Mouse (Mus musculus) MEL (cell line): ENCODE results near the gene Nsg2. TPM values are rescaled to one million over a fixed set of nuclear protein-coding genes. Genes with fewer than 3 reads are reported as not detected.

Experiments used
- DNase-seq: peaks from one replicate; pipeline ENCODE4 v3.0.0; 2011; ENCODE audit warnings: low read depth, low spot score
- H3K27ac ChIP-seq: 2 replicates; pipeline ENCODE4 v1.5.1; 2012; ENCODE audit warnings: low read depth, mild to moderate bottlenecking, control low read depth, low read length, moderate library complexity; ENCODE audit not compliant: control insufficient read depth
- H3K27me3 ChIP-seq, 2 experiments: fragments of 150-350 bp in 1 of 2; sonication (generic) in 1 of 2; 2 replicates each; pipeline ENCODE4 v1.6.1; 2012; ENCODE audit warnings: low read length in 2 of 2, mild to moderate bottlenecking in 2 of 2, improper control_type of control experiment in 1 of 2, moderate library complexity in 1 of 2; ENCODE audit not compliant: insufficient read depth in 2 of 2, control insufficient read depth in 1 of 2
- H3K36me3 ChIP-seq, 2 experiments: 2 replicates each; pipeline ENCODE4 v1.6.1; 2012 to 2014; ENCODE audit warnings: low read length in 2 of 2, improper control_type of control experiment in 1 of 2, inconsistent platforms in 1 of 2, mild to moderate bottlenecking in 1 of 2; ENCODE audit not compliant: insufficient read depth in 2 of 2, control insufficient read depth in 1 of 2
- H3K4me1 ChIP-seq, 2 experiments: fragments of 150-350 bp in 1 of 2; sonication (generic) in 1 of 2; 2 replicates each; pipeline ENCODE4 v1.6.1; 2012; ENCODE audit warnings: low read length in 2 of 2, improper control_type of control experiment in 1 of 2, mild to moderate bottlenecking in 1 of 2; ENCODE audit not compliant: insufficient read depth in 2 of 2, control insufficient read depth in 1 of 2
- H3K4me3 ChIP-seq, 2 experiments: fragments of 150-350 bp in 1 of 2; sonication (generic) in 1 of 2; 2 replicates each; pipeline ENCODE4 v1.5.1; 2012; ENCODE audit warnings: low read depth in 2 of 2, low read length in 2 of 2, mild to moderate bottlenecking in 2 of 2, moderate library complexity in 2 of 2, control low read depth in 1 of 2, improper control_type of control experiment in 1 of 2; ENCODE audit not compliant: control insufficient read depth in 1 of 2, insufficient read depth in 1 of 2
- H3K79me2 ChIP-seq: 2 replicates; pipeline ENCODE4 v1.6.1; 2012; ENCODE audit warnings: mild to moderate bottlenecking, low read length, moderate library complexity; ENCODE audit not compliant: control insufficient read depth, poor library complexity, insufficient read depth
- H3K9ac ChIP-seq: 2 replicates; pipeline ENCODE4 v1.6.1; 2012; ENCODE audit warnings: low read depth, mild to moderate bottlenecking, control low read depth, low read length, moderate library complexity; ENCODE audit not compliant: control insufficient read depth, poor library complexity, severe bottlenecking
- H3K9me3 ChIP-seq: fragments of 150-350 bp; sonication (generic); replicated peaks from 2 replicates; pipeline ENCODE4 v1.6.1; 2012; ENCODE audit warnings: mild to moderate bottlenecking, low read length, improper control_type of control experiment, moderate library complexity; ENCODE audit not compliant: insufficient read depth
- E2F4 ChIP-seq: IDR thresholded peaks from 2 replicates; pipeline ENCODE4 v1.6.1; 2011; ENCODE audit warnings: low read depth, low read length, improper control_type of control experiment, borderline replicate concordance
- ELF1 ChIP-seq: IDR thresholded peaks from 2 replicates; pipeline ENCODE4 v1.6.1; 2014; ENCODE audit warnings: low read depth, mild to moderate bottlenecking, inconsistent platforms, low read length, improper control_type of control experiment, moderate library complexity
- EP300 ChIP-seq, 2 experiments: IDR thresholded peaks; 2 replicates each; pipeline ENCODE4 v1.6.1; 2011; ENCODE audit warnings: improper control_type of control experiment in 2 of 2, low read length in 2 of 2, low read depth in 1 of 2, mild to moderate bottlenecking in 1 of 2
- POLR2AphosphoS2 ChIP-seq: IDR thresholded peaks from 2 replicates; pipeline ENCODE4 v1.6.1; 2011; ENCODE audit warnings: low read length, improper control_type of control experiment
- POLR2AphosphoS5 ChIP-seq: IDR thresholded peaks from 2 replicates; pipeline ENCODE4 v1.6.1; 2012; ENCODE audit warnings: low read depth, borderline replicate concordance, mild to moderate bottlenecking, inconsistent platforms, low read length, moderate library complexity, mixed read lengths
- RCOR1 ChIP-seq: IDR thresholded peaks from 2 replicates; pipeline ENCODE4 v1.6.1; 2012; ENCODE audit warnings: low read depth, mild to moderate bottlenecking, inconsistent platforms, low read length, improper control_type of control experiment
- TCF12 ChIP-seq: IDR thresholded peaks from 2 replicates; pipeline ENCODE4 v1.6.1; 2014; ENCODE audit warnings: low read depth, mild to moderate bottlenecking, inconsistent platforms, low read length, improper control_type of control experiment, moderate library complexity
- USF1 ChIP-seq: IDR thresholded peaks from 2 replicates; pipeline ENCODE4 v1.6.1; 2014; ENCODE audit warnings: low read depth, mild to moderate bottlenecking, inconsistent platforms, low read length, improper control_type of control experiment, moderate library complexity
- USF2 ChIP-seq, 2 experiments: IDR thresholded peaks; 2 replicates each; pipeline ENCODE4 v1.6.1; 2011 to 2012; ENCODE audit warnings: improper control_type of control experiment in 2 of 2, low read length in 2 of 2, borderline replicate concordance in 1 of 2, inconsistent platforms in 1 of 2, low read depth in 1 of 2, mild to moderate bottlenecking in 1 of 2; ENCODE audit not compliant: insufficient read depth in 1 of 2
- ZMIZ1 ChIP-seq: IDR thresholded peaks from 2 replicates; pipeline ENCODE4 v1.6.1; 2012; ENCODE audit warnings: low read depth, mild to moderate bottlenecking, inconsistent platforms, low read length, improper control_type of control experiment, moderate library complexity
- polyA plus RNA-seq, 2 experiments: library from polyadenylated mRNA; stranded (reverse) in 1 of 2; unstranded in 1 of 2; fragments of >175 nt in 1 of 2; fragments of >200 nt in 1 of 2; gene quantifications; 2 replicates each; pipeline versions ENCODE4 v1.2.1 to v1.2.4; 2012; ENCODE audit warnings: low replicate concordance in 2 of 2, low read depth in 1 of 2; ENCODE audit not compliant: insufficient read length in 2 of 2, insufficient read depth in 1 of 2, missing spikeins in 1 of 2
- total RNA-seq: library from RNA; depleted of rRNA; stranded (reverse); fragments of 300-350 nt; gene quantifications from 2 replicates; pipeline ENCODE4 v1.2.3, GENCODE M21; 2012; rRNA removed

Gene Nsg2
- total and polyA plus RNA-seq, 3 experiments: not detected

- DNase-seq: no peak
- Histone ChIP-seq H3K4me3 (no peak overlapping the region), H3K36me3 (no peaks in the 10 kb centered on the region), H3K27me3 (peaks cover 6 to 10% of the 10 kb centered on the region in 2 experiments; a peak in 3 of 4 replicates), H3K79me2 (no peaks in the 10 kb centered on the region), H3K9me3 (no peaks in the 10 kb centered on the region), H3K4me1 (no peaks in the 10 kb centered on the region), H3K27ac (no peak overlapping the region), H3K9ac (no peak overlapping the region)
- TF ChIP-seq POLR2AphosphoS2 (no peak), ZMIZ1 (no peak), USF2 (IDR thresholded peaks at IDR 0.05; ENCODE audit: borderline replicate concordance in 1 of 2, insufficient read depth in 1 of 2, low read depth in 1 of 2, low read length in 2 of 2) (no peak), ELF1 (no peak), POLR2AphosphoS5 (no peak), E2F4 (no peak), USF1 (no peak), EP300 (IDR thresholded peaks at IDR 0.05; ENCODE audit: low read depth in 1 of 2, low read length in 2 of 2) (no peak), TCF12 (no peak), RCOR1 (no peak)
Measured at GRCm38 (mm10) chr11:32108441-32108840, 108.2 kb downstream of the Nsg2 start.

Other genes with a start within 250 kb of the Nsg2 start
- 3.4 and 3.8 TPM in 2 replicates for gene Cpeb4, start 128.3 kb upstream of the Nsg2 start, total RNA-seq
- 1 to 10 TPM in 1 of 2 experiments, not detected in 1; 4.9 TPM for gene Cpeb4, start 128.3 kb upstream of the Nsg2 start, polyA plus RNA-seq
- gene 4930524B15Rik, start 34.9 kb upstream of the Nsg2 start, total RNA-seq: not detected in 2 replicates
- gene 4930524B15Rik, start 34.9 kb upstream of the Nsg2 start, polyA plus RNA-seq: under 1 TPM in 1 of 2 experiments, not detected in 1; 0.03 TPM
- gene Il9r, start 199.8 kb downstream of the Nsg2 start, total RNA-seq: 76.5 and 83.8 TPM in 2 replicates
- 10 to 100 TPM in 1 of 2 experiments, not detected in 1; 56.9 TPM for gene Il9r, start 199.8 kb downstream of the Nsg2 start, polyA plus RNA-seq
- 148 and 158 TPM in 2 replicates for gene Snrnp25, start 205.0 kb downstream of the Nsg2 start, total RNA-seq
- gene Snrnp25, start 205.0 kb downstream of the Nsg2 start, polyA plus RNA-seq: 100 to 1,000 TPM in 1 of 2 experiments, not detected in 1; 130 TPM
- gene Rhbdf1, start 221.8 kb downstream of the Nsg2 start, total RNA-seq: 2.4 and 2.9 TPM in 2 replicates
- 10 to 100 TPM in 1 of 2 experiments, not detected in 1; 14.3 TPM for gene Rhbdf1, start 221.8 kb downstream of the Nsg2 start, polyA plus RNA-seq
- gene Mpg, start 226.0 kb downstream of the Nsg2 start, total RNA-seq: 41.2 and 43.2 TPM in 2 replicates
- 10 to 100 TPM in 1 of 2 experiments, not detected in 1; 42.0 TPM for gene Mpg, start 226.0 kb downstream of the Nsg2 start, polyA plus RNA-seq